Mouse (Mus musculus) hindbrain, embryonic 15.5 days (tissue): ENCODE results near the gene Btd. TPM values are rescaled to one million over a fixed set of nuclear protein-coding genes. Genes with fewer than 3 reads are reported as not detected.
A peak's percentile ranks its signal among the peaks of the same experiment; 100 is the strongest.
"Not testable (repeated sequence)": the region's sequence is repeated elsewhere in the genome, so short reads cannot be mapped to it uniquely, and the experiment has no call there.

ENCODE experiments used
- ATAC-seq: fragments of 200-750 bp; cut with Nextera tagmentation; 2 replicates; pipeline ENCODE4 v1.8.0; 2017; ENCODE audit warnings: low read depth, moderate number of reproducible peaks, moderate TSS enrichment; ENCODE audit not compliant: low FRiP score
- H3K27ac ChIP-seq: fragments of 300-500 bp; sonication (generic); replicated peaks from 2 replicates; pipeline ENCODE4 v1.5.1; 2015; ENCODE audit warnings: mild to moderate bottlenecking, inconsistent platforms
- H3K27me3 ChIP-seq: fragments of 300-500 bp; sonication (generic); 2 replicates; pipeline ENCODE4 v1.6.1; 2015; ENCODE audit warnings: control low read depth, inconsistent platforms
- H3K36me3 ChIP-seq: fragments of 300-500 bp; sonication (generic); 2 replicates; pipeline ENCODE4 v1.6.1; 2015; ENCODE audit warnings: control low read depth, inconsistent platforms
- H3K4me1 ChIP-seq: fragments of 300-500 bp; sonication (generic); replicated peaks from 2 replicates; pipeline ENCODE4 v1.6.1; 2015; ENCODE audit warnings: control low read depth, inconsistent platforms
- H3K4me2 ChIP-seq: fragments of 300-500 bp; sonication (generic); 2 replicates; pipeline ENCODE4 v1.6.1; 2015; ENCODE audit warnings: moderate library complexity, mild to moderate bottlenecking, inconsistent platforms
- H3K4me3 ChIP-seq: fragments of 300-500 bp; sonication (generic); 2 replicates; pipeline ENCODE4 v1.5.1; 2015; ENCODE audit warnings: mild to moderate bottlenecking, inconsistent platforms
- H3K9ac ChIP-seq: fragments of 300-500 bp; sonication (generic); 2 replicates; pipeline ENCODE4 v1.6.1; 2015; ENCODE audit warnings: inconsistent platforms
- H3K9me3 ChIP-seq: fragments of 300-500 bp; sonication (generic); 2 replicates; pipeline ENCODE4 v1.6.1; 2016; ENCODE audit warnings: control low read depth, inconsistent platforms
- WGBS: fragments of 180-500 bp; shearing (Covaris S2); methylation state at CpG from one replicate; pipeline ENCODE4 v1.1.7; 2015; 5-methylcytosine and 5-hydroxymethylcytosine counted together
- polyA plus RNA-seq: library from polyadenylated mRNA; unstranded; fragments of >200 nt; fragmentation: Nextera tagmentation; extraction: Ambion mirVana; gene quantifications from 2 replicates; pipeline ENCODE4 v1.2.1, GENCODE M21; 2015

Btd gene
- polyA plus RNA-seq: 18.9 and 19.1 TPM in 2 replicates

GRCm38 (mm10) chr14:31640890-31641505 is at the start of gene Btd, which contains the start of gene Hacl1:
Gene Btd (plus strand): TSS chr14:31641028.
Gene Hacl1 (minus strand): TSS chr14:31641286.
- peak; percentile 97 for ATAC-seq
- Histone ChIP-seq H3K36me3 (no peaks in the 10 kb centered on the region), H3K4me2 (peak within 1 kb of the TSS; percentile 98), H3K9ac (peak within 1 kb of the TSS; percentile 63), H3K4me3 (peak within 1 kb of the TSS; percentile 66), H3K9me3 (no peaks in the 10 kb centered on the region), H3K27me3 (no peaks in the 10 kb centered on the region), H3K27ac (peak within 1 kb of the TSS; percentile 89), H3K4me1 (peaks cover 18% of the 10 kb centered on the region)
- WGBS: under 1% methylated on average over 30 of the region's 30 CpGs

GRCm38 (mm10) chr14:31591243-31591642 is 49.6 kb upstream of the Btd start, which contains the start of gene Colq:
Gene Colq (minus strand): TSS chr14:31591343.
- no peak within 1 kb of the TSS for H3K4me3 ChIP-seq
- WGBS: 93% methylated on average over 3 of the region's 3 CpGs
- no peaks in the 10 kb centered on the region for H3K9me3 ChIP-seq

GRCm38 (mm10) chr14:31593036-31593435 is 47.8 kb upstream of the Btd start:
- Histone ChIP-seq H3K4me2 (no peak overlapping the region), H3K4me1 (no peaks in the 10 kb centered on the region), H3K9ac (no peak overlapping the region), H3K4me3 (no peak overlapping the region), H3K9me3 (no peaks in the 10 kb centered on the region), H3K27me3 (no peaks in the 10 kb centered on the region), H3K27ac (no peak overlapping the region), H3K36me3 (no peaks in the 10 kb centered on the region)
- no peak for ATAC-seq
- WGBS: 76% methylated on average over 2 of the region's 2 CpGs

More at GRCm38 (mm10) chr14:31591243-31591642, 49.6 kb upstream of the Btd start, which contains the start of gene Colq:
- no peak for ATAC-seq
- Histone ChIP-seq H3K4me2 (no peak within 1 kb of the TSS), H3K9ac (no peak within 1 kb of the TSS), H3K27me3 (no peaks in the 10 kb centered on the region), H3K27ac (no peak within 1 kb of the TSS), H3K36me3 (no peaks in the 10 kb centered on the region), H3K4me1 (no peaks in the 10 kb centered on the region)

GRCm38 (mm10) chr14:31594693-31595092 is 46.1 kb upstream of the Btd start:
- ATAC-seq: no peak
- Histone ChIP-seq H3K9ac (no peak overlapping the region), H3K4me3 (no peak overlapping the region), H3K4me2 (no peak overlapping the region), H3K4me1 (no peaks in the 10 kb centered on the region), H3K27ac (no peak overlapping the region), H3K27me3 (no peaks in the 10 kb centered on the region), H3K9me3 (no peaks in the 10 kb centered on the region), H3K36me3 (no peaks in the 10 kb centered on the region)
- 72% methylated on average over 3 of the region's 3 CpGs for WGBS

- no peaks in the 10 kb centered on the region for H3K27me3 ChIP-seq
- H3K4me3 ChIP-seq: no peak overlapping the region
- no peak overlapping the region for H3K27ac ChIP-seq
- no peaks in the 10 kb centered on the region for H3K36me3 ChIP-seq
- no peak for ATAC-seq
- no peak overlapping the region for H3K9ac ChIP-seq
- H3K4me1 ChIP-seq: no peaks in the 10 kb centered on the region
- no peak overlapping the region for H3K4me2 ChIP-seq
- no peaks in the 10 kb centered on the region for H3K9me3 ChIP-seq
- WGBS: 87% methylated on average over 7 of the region's 7 CpGs
Observed at GRCm38 (mm10) chr14:31596408-31596807, 44.4 kb upstream of the Btd start.

GRCm38 (mm10) chr14:31597446-31597845 is 43.4 kb upstream of the Btd start:
- no peak overlapping the region for H3K27ac ChIP-seq
- no peaks in the 10 kb centered on the region for H3K4me1 ChIP-seq
- H3K9ac ChIP-seq: no peak overlapping the region
- H3K36me3 ChIP-seq: no peaks in the 10 kb centered on the region
- ATAC-seq: no peak
- H3K9me3 ChIP-seq: no peaks in the 10 kb centered on the region
- no peak overlapping the region for H3K4me3 ChIP-seq
- WGBS: 94% methylated on average over 4 of the region's 4 CpGs
- H3K27me3 ChIP-seq: no peaks in the 10 kb centered on the region
- no peak overlapping the region for H3K4me2 ChIP-seq

GRCm38 (mm10) chr14:31601908-31602615 is 38.8 kb upstream of the Btd start:
- 94% methylated on average over 14 of the region's 14 CpGs for WGBS
- no peak overlapping the region for H3K4me3 ChIP-seq
- H3K4me1 ChIP-seq: no peaks in the 10 kb centered on the region
- no peak overlapping the region for H3K4me2 ChIP-seq
- H3K27me3 ChIP-seq: no peaks in the 10 kb centered on the region
- H3K36me3 ChIP-seq: no peaks in the 10 kb centered on the region
- no peak overlapping the region for H3K9ac ChIP-seq
- no peak overlapping the region for H3K27ac ChIP-seq
- H3K9me3 ChIP-seq: no peaks in the 10 kb centered on the region
- no peak for ATAC-seq

GRCm38 (mm10) chr14:31602616-31602979 is 38.2 kb upstream of the Btd start:
- not testable (repeated sequence) for H3K4me3 ChIP-seq, H3K27ac ChIP-seq, H3K4me2 ChIP-seq, H3K9me3 ChIP-seq, H3K27me3 ChIP-seq, H3K4me1 ChIP-seq, H3K36me3 ChIP-seq, ATAC-seq, H3K9ac ChIP-seq
- WGBS: 89% methylated on average over 6 of the region's 6 CpGs

- 86% methylated on average over 5 of the region's 5 CpGs for WGBS
- H3K36me3 ChIP-seq: no peaks in the 10 kb centered on the region
Observed at GRCm38 (mm10) chr14:31604916-31605315, 35.9 kb upstream of the Btd start.

GRCm38 (mm10) chr14:31605514-31605913 is 35.3 kb upstream of the Btd start:
- Histone ChIP-seq H3K9me3 (no peaks in the 10 kb centered on the region), H3K4me1 (no peaks in the 10 kb centered on the region), H3K4me2 (no peak overlapping the region), H3K36me3 (no peaks in the 10 kb centered on the region), H3K4me3 (no peak overlapping the region), H3K27ac (no peak overlapping the region), H3K9ac (no peak overlapping the region), H3K27me3 (no peaks in the 10 kb centered on the region)
- ATAC-seq: no peak
- 55% methylated on average over 6 of the region's 6 CpGs for WGBS

More at GRCm38 (mm10) chr14:31604916-31605315, 35.9 kb upstream of the Btd start:
- no peaks in the 10 kb centered on the region for H3K9me3 ChIP-seq
- no peak overlapping the region for H3K27ac ChIP-seq
- no peaks in the 10 kb centered on the region for H3K27me3 ChIP-seq
- no peaks in the 10 kb centered on the region for H3K4me1 ChIP-seq
- ATAC-seq: no peak
- H3K4me3 ChIP-seq: no peak overlapping the region
- no peak overlapping the region for H3K4me2 ChIP-seq
- no peak overlapping the region for H3K9ac ChIP-seq

GRCm38 (mm10) chr14:31611986-31612385 is 28.8 kb upstream of the Btd start:
- Histone ChIP-seq H3K36me3 (no peaks in the 10 kb centered on the region), H3K4me2 (no peak overlapping the region), H3K27me3 (no peaks in the 10 kb centered on the region), H3K9me3 (no peaks in the 10 kb centered on the region), H3K27ac (no peak overlapping the region), H3K4me1 (no peaks in the 10 kb centered on the region), H3K9ac (no peak overlapping the region), H3K4me3 (no peak overlapping the region)
- no peak for ATAC-seq
- 70% methylated on average over 4 of the region's 4 CpGs for WGBS

- H3K27ac ChIP-seq: no peak overlapping the region
- no peak for ATAC-seq
- H3K9ac ChIP-seq: no peak overlapping the region
- H3K4me2 ChIP-seq: no peak overlapping the region
- H3K4me3 ChIP-seq: no peak overlapping the region
- no peaks in the 10 kb centered on the region for H3K36me3 ChIP-seq
- no peaks in the 10 kb centered on the region for H3K9me3 ChIP-seq
- no peaks in the 10 kb centered on the region for H3K4me1 ChIP-seq
- WGBS: 87% methylated on average over 5 of the region's 5 CpGs
- no peaks in the 10 kb centered on the region for H3K27me3 ChIP-seq
Observed at GRCm38 (mm10) chr14:31613671-31614070, 27.2 kb upstream of the Btd start.
